Mouse (Mus musculus) ES-E14 (cell line): ENCODE measurements at regions not wholly inside any gene's neighbourhood (a gene's known extent, or its start where the extent isn't known, plus 50 kb on each side); places are given as distances from the start of the nearest gene placed in this dataset.

Experiments used
- DNase-seq: peaks from one replicate; pipeline ENCODE4 v3.0.0-alpha.2; 2013; ENCODE audit warnings: low read depth, low spot score
- H3K27ac ChIP-seq: 2 replicates; pipeline ENCODE4 v1.5.1; 2012; ENCODE audit warnings: low read depth, mild to moderate bottlenecking, low read length, moderate library complexity, mixed read lengths; ENCODE audit not compliant: poor library complexity, insufficient read depth, severe bottlenecking
- H3K36me3 ChIP-seq: 2 replicates; pipeline ENCODE4 v1.6.1; 2012; ENCODE audit warnings: mild to moderate bottlenecking, low read length, moderate library complexity, mixed read lengths; ENCODE audit not compliant: control insufficient read depth, poor library complexity, insufficient read depth, severe bottlenecking
- H3K4me1 ChIP-seq, 2 experiments: fragments of 150-350 bp in 1 of 2; sonication (generic) in 1 of 2; 2 replicates each; pipeline ENCODE4 v1.6.1; 2012; ENCODE audit warnings: low read length in 2 of 2, mild to moderate bottlenecking in 1 of 2, mixed read lengths in 1 of 2; ENCODE audit not compliant: control insufficient read depth in 2 of 2, insufficient read depth in 2 of 2, poor library complexity in 1 of 2
- H3K4me3 ChIP-seq, 2 experiments: fragments of 150-350 bp in 1 of 2; sonication (generic) in 1 of 2; 2 replicates each; pipeline ENCODE4 v1.5.1; 2012; ENCODE audit warnings: low read length in 2 of 2, low read depth in 1 of 2, mild to moderate bottlenecking in 1 of 2, mixed read lengths in 1 of 2; ENCODE audit not compliant: insufficient read depth in 1 of 2, poor library complexity in 1 of 2, severe bottlenecking in 1 of 2
- H3K9ac ChIP-seq: 2 replicates; pipeline ENCODE4 v1.6.1; 2012; ENCODE audit warnings: low read depth, mild to moderate bottlenecking, low read length, mixed read lengths; ENCODE audit not compliant: poor library complexity, insufficient read depth, severe bottlenecking
- H3K9me3 ChIP-seq: fragments of 150-350 bp; sonication (generic); 2 replicates; pipeline ENCODE4 v1.6.1; 2012; ENCODE audit warnings: low read depth, mild to moderate bottlenecking, low read length; ENCODE audit not compliant: control insufficient read depth, insufficient read depth
- CHD2 ChIP-seq: IDR thresholded peaks from 2 replicates; pipeline ENCODE4 v1.6.1; 2014; ENCODE audit warnings: mild to moderate bottlenecking, low read depth, low read length, inconsistent platforms
- HCFC1 ChIP-seq: IDR thresholded peaks from 2 replicates; pipeline ENCODE4 v1.6.1; 2012; ENCODE audit warnings: low read length, inconsistent platforms, borderline replicate concordance; ENCODE audit not compliant: insufficient read depth
- MAFK ChIP-seq: IDR thresholded peaks from 2 replicates; pipeline ENCODE4 v1.6.1; 2014; ENCODE audit warnings: mild to moderate bottlenecking, low read depth, low read length, inconsistent platforms; ENCODE audit not compliant: insufficient read depth
- ZC3H11A ChIP-seq: IDR thresholded peaks from 2 replicates; pipeline ENCODE4 v1.6.1; 2012; ENCODE audit warnings: low read depth, mild to moderate bottlenecking, inconsistent platforms, low read length, borderline replicate concordance
- ZNF384 ChIP-seq: IDR thresholded peaks from 2 replicates; pipeline ENCODE4 v1.6.1; 2012; ENCODE audit warnings: low read depth, low read length, inconsistent platforms
- in situ Hi-C, 2 experiments: fragments of 600-800 bp; cut with MboI; formaldehyde crosslinking; loops; one replicate each; pipeline ENCODE4 v1.15.1; 2025; ENCODE audit warnings: low sequenced_read_pairs in 2 of 2, inconsistent platforms in 1 of 2; ENCODE audit not compliant: unreplicated experiment in 2 of 2

- Histone ChIP-seq H3K4me1 (no peaks in the 10 kb centered on the region), H3K36me3 (no peaks in the 10 kb centered on the region), H3K4me3 (no peak overlapping the region), H3K9ac (no peak overlapping the region), H3K27ac (no peak overlapping the region), H3K9me3 (no peaks in the 10 kb centered on the region)
- no peak for DNase-seq
- TF ChIP-seq ZNF384 (no peak), HCFC1 (no peak), MAFK (no peak), ZC3H11A (no peak), CHD2 (no peak)
- in situ Hi-C loops = no loop called here
Measured at GRCm38 (mm10) chr1:166803928-166804327, 122.3 kb upstream of the Fmo9 start.

- H3K9ac ChIP-seq = no peak overlapping the region
- no peaks in the 10 kb centered on the region for H3K4me1 ChIP-seq
- in situ Hi-C loops = no loop called here
- no peaks in the 10 kb centered on the region for H3K36me3 ChIP-seq
- no peak for DNase-seq
- TF ChIP-seq HCFC1 (no peak), MAFK (no peak), ZC3H11A (no peak), ZNF384 (no peak), CHD2 (no peak)
- no peaks in the 10 kb centered on the region for H3K9me3 ChIP-seq
- no peak overlapping the region for H3K4me3 ChIP-seq
- no peak overlapping the region for H3K27ac ChIP-seq
Measured at GRCm38 (mm10) chr1:166804333-166804732, 122.7 kb upstream of the Fmo9 start.

DNA sequence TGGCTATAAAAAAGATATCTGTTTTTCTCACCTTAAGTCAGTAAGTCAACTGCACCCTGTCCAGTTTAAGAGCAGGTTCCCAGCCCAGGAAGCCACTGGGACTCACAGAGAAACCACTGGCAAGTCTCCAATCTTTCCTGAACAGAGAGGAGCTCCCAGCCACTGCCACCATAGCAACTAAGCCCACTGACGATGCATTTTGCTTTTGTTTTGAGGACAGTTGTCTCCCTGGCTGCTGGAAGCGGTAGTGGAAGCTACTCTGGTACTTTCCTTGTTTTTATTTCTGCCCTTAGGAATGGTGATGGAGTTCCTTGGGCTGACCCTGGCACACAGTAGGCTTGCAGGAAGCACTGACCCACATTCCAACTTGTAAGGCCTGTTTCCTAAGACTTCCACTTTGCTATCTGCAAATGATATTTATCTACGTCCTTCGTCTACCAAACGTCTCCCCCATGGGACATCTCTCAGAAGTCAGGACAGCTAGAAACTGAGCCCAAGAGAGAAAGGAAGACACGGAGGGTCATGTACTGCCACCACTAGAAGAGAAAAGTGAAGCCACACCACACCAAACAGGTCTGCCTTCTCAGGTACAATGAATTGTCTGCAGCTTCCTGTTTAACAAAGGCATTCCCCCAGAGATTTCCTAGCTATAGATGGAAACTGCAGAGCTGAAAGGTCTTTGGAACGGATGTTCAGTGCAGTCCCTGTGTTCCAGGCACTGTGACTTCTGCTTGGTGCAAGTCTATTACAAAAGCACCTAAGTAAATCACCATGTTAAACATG is 125.7 kb upstream of the Fmo9 start:
- no peak for DNase-seq
- H3K9ac ChIP-seq = no peak overlapping the region
- in situ Hi-C loops = no loop called here
- no peak for TF ChIP-seq ZNF384
- no peaks in the 10 kb centered on the region for H3K36me3 ChIP-seq
- H3K27ac ChIP-seq = no peak overlapping the region
- no peaks in the 10 kb centered on the region for H3K4me1 ChIP-seq
- H3K4me3 ChIP-seq = no peak overlapping the region
- no peaks in the 10 kb centered on the region for H3K9me3 ChIP-seq

DNA sequence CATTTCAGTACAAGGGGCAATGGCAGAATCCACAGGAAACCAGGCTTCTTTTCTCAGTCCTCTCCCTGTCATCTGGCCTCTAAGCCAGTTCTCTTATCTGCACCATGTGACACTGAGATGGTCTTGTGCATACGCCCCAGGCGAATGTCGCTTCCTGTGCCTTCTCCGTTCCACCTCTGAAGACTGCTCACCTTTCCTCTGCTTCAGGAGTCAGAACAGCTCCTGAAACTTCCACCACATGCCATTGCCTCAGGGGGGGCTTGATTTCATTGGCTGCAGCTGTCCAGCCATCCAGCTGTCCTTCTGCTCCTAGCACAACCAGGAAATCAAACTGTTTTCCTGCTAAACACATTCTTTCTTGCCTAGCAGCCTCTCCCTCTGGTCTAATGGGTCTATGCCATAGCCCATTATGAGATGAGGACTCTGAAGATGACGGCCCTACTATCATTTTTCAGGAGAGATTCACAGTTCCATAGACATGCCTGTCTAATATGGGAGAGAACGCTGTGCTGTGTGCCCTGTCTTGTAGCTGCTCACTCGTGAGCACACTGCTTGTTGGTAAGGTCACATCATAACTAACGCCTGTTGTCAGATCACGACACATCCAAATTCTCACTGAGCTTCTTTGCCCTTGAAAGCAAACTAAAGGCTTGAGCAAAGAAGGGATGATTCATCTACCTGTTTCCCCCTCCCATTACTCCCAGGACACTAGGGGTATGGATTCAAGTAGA is 129.9 kb upstream of the Fmo9 start:
- DNase-seq = no peak
- Histone ChIP-seq H3K9me3 (no peaks in the 10 kb centered on the region), H3K9ac (no peak overlapping the region), H3K27ac (no peak overlapping the region), H3K4me1 (no peaks in the 10 kb centered on the region), H3K4me3 (no peak overlapping the region), H3K36me3 (no peaks in the 10 kb centered on the region)
- no peak for TF ChIP-seq ZNF384
- TF ChIP-seq MAFK = no peak
- TF ChIP-seq HCFC1 = no peak
- no peak for TF ChIP-seq ZC3H11A
- no peak for TF ChIP-seq CHD2
- in situ Hi-C loops = no loop called here

GRCm38 (mm10) chr1:166812072-166812461 is 130.4 kb upstream of the Fmo9 start:
- TF ChIP-seq ZC3H11A = no peak
- no peak for TF ChIP-seq ZNF384
- TF ChIP-seq HCFC1 = no peak
- TF ChIP-seq MAFK = no peak
- TF ChIP-seq CHD2 = no peak
- in situ Hi-C loops = no loop called here
- Histone ChIP-seq H3K9ac (no peak overlapping the region), H3K9me3 (no peaks in the 10 kb centered on the region), H3K27ac (no peak overlapping the region), H3K4me3 (no peak overlapping the region), H3K36me3 (no peaks in the 10 kb centered on the region), H3K4me1 (no peaks in the 10 kb centered on the region)
- DNase-seq = no peak
